Mouse (Mus musculus): ENCODE measurements at regions not wholly inside any gene's neighbourhood (a gene's known extent, or its start where the extent isn't known, plus 50 kb on each side); places are given as distances from the start of the nearest gene placed in this dataset.

DNA sequence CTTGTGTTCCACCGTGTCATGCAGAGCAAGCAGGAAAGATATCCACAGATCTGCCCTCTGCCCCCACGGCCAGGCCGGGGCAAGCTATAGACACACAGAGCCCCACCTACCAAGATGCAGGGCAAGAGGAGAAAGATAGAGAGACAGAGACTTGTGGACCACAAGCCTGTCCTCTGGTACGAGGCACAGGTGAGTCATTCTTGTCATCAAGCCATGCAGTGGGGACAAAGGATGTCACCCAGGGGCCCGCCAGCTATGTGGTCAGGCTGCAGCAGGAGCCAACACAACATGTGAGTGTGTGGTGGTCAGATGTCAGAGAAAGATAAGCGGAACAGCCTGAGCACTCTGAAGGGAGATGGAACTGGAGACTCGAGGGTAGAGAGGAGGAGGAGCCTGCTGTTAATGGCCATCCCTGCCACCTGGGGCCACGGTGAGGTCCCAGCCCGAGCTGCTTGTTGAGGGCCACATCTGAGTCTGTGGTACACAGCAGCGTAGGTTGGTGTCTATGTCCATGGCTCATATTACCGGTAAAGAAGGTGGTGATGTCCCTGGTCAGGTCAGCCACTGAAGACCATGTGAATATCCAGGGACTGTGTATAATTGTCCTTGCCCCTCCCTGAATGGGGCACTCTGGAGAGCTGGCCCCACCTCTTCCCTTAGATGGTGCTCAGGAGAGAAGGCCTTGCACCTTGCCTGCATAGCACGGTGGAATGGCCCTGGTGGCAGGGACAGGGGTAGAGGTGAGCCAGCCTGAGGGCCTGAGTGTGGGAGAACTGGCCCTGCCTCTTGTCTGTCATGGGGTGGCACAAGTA, 226.2 kb upstream of the Krr1 start:
- no peaks in the 10 kb centered on the region for H3K9me3 ChIP-seq (replicated peaks; ENCODE audit: low read length)
- H3K4me2 ChIP-seq (ENCODE audit: insufficient read depth, low read depth, poor library complexity, severe bottlenecking), result no peak overlapping the region
- TF ChIP-seq CTCF (conservative IDR thresholded peaks at IDR 0.05 in 1 of 2, IDR thresholded peaks at IDR 0.05 in 1 of 2; ENCODE audit: low read depth in 2 of 2, low read length in 2 of 2) (no peak), UBTF (IDR thresholded peaks at IDR 0.05; ENCODE audit: low read depth, low read length) (no peak)
- no peak overlapping the region for H3K27ac ChIP-seq (ENCODE audit: insufficient read depth, low read depth)
- H3K36me3 ChIP-seq (replicated peaks in 1 of 2; ENCODE audit: control insufficient read depth in 1 of 2, insufficient read depth in 1 of 2, low read length in 1 of 2), result no peaks in the 10 kb centered on the region
- no peak for DNase-seq (ENCODE audit: extremely low read depth)
- H3K9ac ChIP-seq (ENCODE audit: insufficient read depth, low read depth), result no peak overlapping the region
- H3K27me3 ChIP-seq (replicated peaks), result no peaks in the 10 kb centered on the region
- peaks cover 0 to 4% of the 10 kb centered on the region in 2 experiments; a peak in 2 of 4 replicates for H3K4me1 ChIP-seq (ENCODE audit: control insufficient read depth in 1 of 2, insufficient read depth in 2 of 2)
- in situ Hi-C loops (cut with MboI; ENCODE audit: low pct_ligation_motif_present, low pct_unique_long_range_greater_than_20kb, low sequenced_read_pairs), result loop anchor here (25.0 kb wide), 1 partner anchor 234 kb away; the partner anchor contains the start of gene Phlda1
- dilution Hi-C loops (cut with MboI; ENCODE audit: extremely low pct_ligation_motif_present, extremely low pct_unique_long_range_greater_than_20kb, low sequenced_read_pairs), result no loop called here
- no peak overlapping the region for H3K4me3 ChIP-seq (replicated peaks in 1 of 3; ENCODE audit: low read depth in 2 of 3, low read length in 2 of 3, poor library complexity in 1 of 3)
- no peaks in the 10 kb centered on the region for H3K79me2 ChIP-seq (replicated peaks; ENCODE audit: control insufficient read depth, extremely low read depth, insufficient read depth, poor library complexity, severe bottlenecking)

DNA sequence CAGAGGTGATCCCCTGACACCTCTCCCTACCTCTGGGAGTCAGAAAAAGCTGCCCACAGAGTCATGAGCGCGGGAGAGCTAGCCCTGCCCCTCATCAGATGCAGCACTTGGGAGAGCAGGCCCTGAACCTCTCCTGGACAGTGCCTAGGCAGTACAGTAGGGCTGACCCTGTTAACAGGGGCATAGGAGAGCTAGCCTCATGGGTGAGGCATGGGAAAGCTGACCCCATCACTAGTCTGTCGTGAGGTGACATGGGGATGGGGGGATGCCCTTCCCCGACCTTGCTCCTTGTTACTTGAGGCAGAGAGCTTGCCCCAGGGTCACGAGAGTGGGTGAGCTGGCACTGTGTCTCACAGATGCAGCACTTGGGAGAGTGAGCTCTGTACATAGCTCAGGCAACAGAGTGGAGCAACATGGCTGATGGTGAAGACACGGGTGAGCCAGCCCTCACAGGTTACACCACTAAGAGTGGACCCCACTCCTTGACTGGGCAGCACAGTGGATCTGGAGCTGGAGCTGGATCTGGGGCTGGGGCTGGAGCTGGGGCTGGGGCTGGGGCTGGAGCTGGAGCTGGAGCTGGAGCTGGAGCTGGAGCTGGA, 225.5 kb upstream of the Krr1 start:
- in situ Hi-C loops (cut with MboI; ENCODE audit: low pct_ligation_motif_present, low pct_unique_long_range_greater_than_20kb, low sequenced_read_pairs) (loop anchor here (25.0 kb wide), 1 partner anchor 235 kb away; the partner anchor contains the start of gene Phlda1), dilution Hi-C loops (cut with MboI; ENCODE audit: extremely low pct_ligation_motif_present, extremely low pct_unique_long_range_greater_than_20kb, low sequenced_read_pairs) (no loop called here)
- no peaks in the 10 kb centered on the region for H3K36me3 ChIP-seq (replicated peaks in 1 of 2; ENCODE audit: control insufficient read depth in 1 of 2, insufficient read depth in 1 of 2, low read length in 1 of 2)
- H3K79me2 ChIP-seq (replicated peaks; ENCODE audit: control insufficient read depth, extremely low read depth, insufficient read depth, poor library complexity, severe bottlenecking), result no peaks in the 10 kb centered on the region
- TF ChIP-seq RCOR1 (conservative IDR thresholded peaks at IDR 0.05; ENCODE audit: low read depth, low read length), result no peak
- no peak for TF ChIP-seq USF2 (conservative IDR thresholded peaks at IDR 0.05; ENCODE audit: low read depth, low read length)
- no peak overlapping the region for H3K27ac ChIP-seq (ENCODE audit: insufficient read depth, low read depth)
- no peaks in the 10 kb centered on the region for H3K9me3 ChIP-seq (replicated peaks; ENCODE audit: low read length)
- H3K27me3 ChIP-seq (replicated peaks), result no peaks in the 10 kb centered on the region
- H3K4me1 ChIP-seq (ENCODE audit: control insufficient read depth in 1 of 2, insufficient read depth in 2 of 2), result peaks cover 2 to 4% of the 10 kb centered on the region in 2 experiments; a peak in 3 of 4 replicates
- H3K9ac ChIP-seq (ENCODE audit: insufficient read depth, low read depth), result no peak overlapping the region
- DNase-seq (ENCODE audit: extremely low read depth), result no peak
- no peak overlapping the region for H3K4me3 ChIP-seq (replicated peaks in 1 of 3; ENCODE audit: low read depth in 2 of 3, low read length in 2 of 3, poor library complexity in 1 of 3)
- no peak overlapping the region for H3K4me2 ChIP-seq (ENCODE audit: insufficient read depth, low read depth, poor library complexity, severe bottlenecking)

DNA sequence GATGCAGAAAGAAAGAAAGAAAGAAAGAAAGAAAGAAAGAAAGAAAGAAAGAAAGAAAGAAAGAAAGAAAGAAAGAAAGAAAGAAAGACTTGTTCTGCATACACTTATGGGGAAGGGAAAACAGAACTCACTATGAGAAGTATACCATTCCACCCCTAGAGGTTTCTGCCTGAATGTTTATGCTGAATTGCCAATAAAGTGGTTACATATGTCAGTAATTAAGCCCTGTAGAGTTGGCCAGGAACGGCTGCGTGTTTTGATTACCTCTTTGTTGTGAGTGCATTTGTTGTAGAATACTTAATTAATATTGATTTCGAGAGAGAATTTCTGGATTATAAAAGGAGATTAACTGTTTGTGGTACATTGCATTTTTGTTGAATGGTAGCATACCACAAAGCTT, 224.0 kb upstream of the Krr1 start:
- H3K9ac ChIP-seq (ENCODE audit: insufficient read depth, low read depth), result no peak overlapping the region
- no peaks in the 10 kb centered on the region for H3K27me3 ChIP-seq (replicated peaks)
- in situ Hi-C loops (cut with MboI; ENCODE audit: low pct_ligation_motif_present, low pct_unique_long_range_greater_than_20kb, low sequenced_read_pairs), result loop anchor here (25.0 kb wide), 1 partner anchor 236 kb away; the partner anchor contains the start of gene Phlda1
- TF ChIP-seq USF2 (conservative IDR thresholded peaks at IDR 0.05; ENCODE audit: low read depth, low read length) (no peak), MYC (IDR thresholded peaks at IDR 0.05; ENCODE audit: low read depth, low read length) (no peak), POLR2AphosphoS2 (IDR thresholded peaks at IDR 0.05; ENCODE audit: low read depth, low read length) (no peak), RAD21 (IDR thresholded peaks at IDR 0.05; ENCODE audit: low read depth, low read length) (no peak), CHD1 (IDR thresholded peaks at IDR 0.05; ENCODE audit: low read depth, low read length) (no peak), TBP (conservative IDR thresholded peaks at IDR 0.05; ENCODE audit: low read depth, low read length) (no peak)
- no peaks in the 10 kb centered on the region for H3K79me2 ChIP-seq (replicated peaks; ENCODE audit: control insufficient read depth, extremely low read depth, insufficient read depth, poor library complexity, severe bottlenecking)
- DNase-seq (ENCODE audit: extremely low read depth), result no peak
- no peaks in the 10 kb centered on the region for H3K9me3 ChIP-seq (replicated peaks; ENCODE audit: low read length)
- H3K27ac ChIP-seq (ENCODE audit: insufficient read depth, low read depth), result no peak overlapping the region
- H3K4me3 ChIP-seq (replicated peaks in 1 of 3; ENCODE audit: low read depth in 2 of 3, low read length in 2 of 3, poor library complexity in 1 of 3), result no peak overlapping the region
- no peaks in the 10 kb centered on the region for H3K36me3 ChIP-seq (replicated peaks in 1 of 2; ENCODE audit: control insufficient read depth in 1 of 2, insufficient read depth in 1 of 2, low read length in 1 of 2)
- no peak overlapping the region for H3K4me2 ChIP-seq (ENCODE audit: insufficient read depth, low read depth, poor library complexity, severe bottlenecking)
- dilution Hi-C loops (cut with MboI; ENCODE audit: extremely low pct_ligation_motif_present, extremely low pct_unique_long_range_greater_than_20kb, low sequenced_read_pairs), result no loop called here
- peaks cover 2 to 4% of the 10 kb centered on the region in 2 experiments; a peak in 3 of 4 replicates for H3K4me1 ChIP-seq (ENCODE audit: control insufficient read depth in 1 of 2, insufficient read depth in 2 of 2)
